Mouse (Mus musculus) cerebellum, postnatal 25 days (tissue): ENCODE results near the gene Spocd1.

Experiments used
- DNase-seq, 2 experiments: peaks; one replicate each; pipeline ENCODE4 v3.0.0; 2021; ENCODE audit warnings: mixed read lengths in 2 of 2

Gene Spocd1

DNA sequence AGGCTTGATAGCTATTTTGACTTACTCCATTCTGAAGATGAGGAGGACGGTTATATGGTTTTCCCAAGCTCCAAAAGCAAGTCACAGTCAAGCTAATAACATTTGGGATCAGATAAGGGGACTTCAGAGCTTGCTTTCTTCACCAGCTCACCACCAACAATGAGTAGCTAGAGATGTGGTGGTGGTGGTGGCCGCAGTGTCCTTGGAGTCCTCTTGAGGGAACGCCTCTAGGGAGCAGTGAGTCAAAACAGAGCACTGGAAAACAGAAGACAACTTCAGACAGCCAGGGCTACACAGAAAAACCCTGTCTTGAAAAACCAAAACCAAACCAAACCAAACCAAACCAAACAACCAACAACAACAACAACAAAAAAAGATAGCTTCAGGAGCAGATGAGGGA, 10.1 kb upstream of the Spocd1 start:
- DNase-seq = no peak

DNA sequence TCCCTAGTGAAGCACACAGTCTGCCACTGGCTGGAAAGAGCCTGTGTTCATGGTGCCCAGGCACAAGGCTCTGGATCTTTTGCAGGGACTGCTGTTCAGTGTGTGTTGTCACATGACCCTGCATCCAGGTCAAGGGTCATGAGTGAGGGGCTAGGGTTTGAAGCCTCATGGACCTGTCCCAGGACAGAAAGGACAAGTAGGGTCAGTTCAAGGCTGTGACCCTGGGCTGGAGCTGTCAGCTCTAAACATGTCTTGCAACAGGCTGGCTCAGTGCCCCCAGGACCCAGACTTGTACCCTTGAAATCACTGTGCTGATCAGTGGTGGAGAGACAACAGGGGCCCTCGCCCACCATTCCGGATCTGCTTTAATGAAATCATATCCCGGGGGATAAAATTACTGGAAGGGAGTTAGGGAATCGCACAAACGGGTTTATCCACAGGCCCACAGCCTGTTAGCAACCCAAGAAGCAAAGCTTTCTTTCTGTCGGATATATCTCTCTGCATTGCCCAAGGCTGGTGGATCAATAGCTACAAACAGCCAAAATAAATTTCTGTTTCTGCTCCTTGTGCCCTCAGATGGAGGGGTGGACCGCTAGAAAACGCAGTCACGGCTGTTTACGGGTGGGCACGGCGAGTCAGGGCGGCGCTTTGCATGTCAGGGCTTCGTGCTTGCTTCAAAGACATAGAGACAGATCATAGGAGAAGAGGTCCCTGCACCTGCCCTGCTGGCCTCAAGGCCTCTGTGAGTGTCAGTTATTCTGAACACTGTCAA, 8.3 kb upstream of the Spocd1 start:
- DNase-seq = no peak

GRCm38 (mm10) chr4:129921314-129921587, 7.8 kb upstream of the Spocd1 start:
- DNase-seq = no peak

DNA sequence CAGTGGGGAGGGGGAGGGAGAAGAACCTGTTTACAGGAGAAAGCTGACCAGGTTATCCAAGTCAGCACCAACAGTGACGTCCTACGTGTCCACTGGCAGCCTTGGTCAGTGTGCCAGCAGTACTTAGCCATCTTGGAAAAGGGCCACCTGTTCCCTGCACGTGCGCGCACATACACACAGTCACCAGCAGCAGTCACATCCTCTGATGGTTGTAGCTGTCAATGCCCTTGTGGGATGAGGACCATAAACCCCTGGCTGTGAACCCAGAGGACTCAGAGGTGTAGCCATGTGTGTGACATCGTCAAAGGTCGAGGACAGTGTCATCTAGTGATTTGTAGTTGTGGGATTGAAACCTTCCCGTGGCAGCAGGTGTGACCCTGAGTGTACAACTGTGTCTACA, 4.9 kb upstream of the Spocd1 start:
- DNase-seq = no peak

DNA sequence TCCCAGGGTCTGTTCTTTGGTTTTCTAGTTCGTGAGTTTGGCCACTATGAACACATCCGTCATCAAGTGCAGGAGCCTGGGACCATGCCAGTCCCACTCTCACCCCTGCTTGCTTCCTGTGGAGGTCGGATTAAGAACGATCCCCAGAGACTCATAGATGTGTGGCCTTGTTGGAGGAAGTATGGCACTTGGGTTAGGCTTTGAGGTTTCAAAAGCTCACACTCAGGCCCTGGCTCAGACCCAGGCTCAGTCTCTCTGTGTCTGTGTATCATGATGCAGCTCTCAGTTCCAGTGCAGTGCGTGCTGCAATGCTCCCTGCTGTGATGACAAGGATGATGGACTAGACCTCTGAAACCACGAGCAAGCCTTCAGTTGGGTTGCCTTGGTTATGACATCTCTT, 4.4 kb upstream of the Spocd1 start:
- no peak for DNase-seq

GRCm38 (mm10) chr4:129926544-129926943, 2.5 kb upstream of the Spocd1 start:
- DNase-seq = no peak

GRCm38 (mm10) chr4:129927091-129927490, 2.0 kb upstream of the Spocd1 start:
- no peak for DNase-seq

GRCm38 (mm10) chr4:129928124-129928751, 811 bp upstream of the Spocd1 start:
- peak; percentile 78 to 86 for DNase-seq

DNA sequence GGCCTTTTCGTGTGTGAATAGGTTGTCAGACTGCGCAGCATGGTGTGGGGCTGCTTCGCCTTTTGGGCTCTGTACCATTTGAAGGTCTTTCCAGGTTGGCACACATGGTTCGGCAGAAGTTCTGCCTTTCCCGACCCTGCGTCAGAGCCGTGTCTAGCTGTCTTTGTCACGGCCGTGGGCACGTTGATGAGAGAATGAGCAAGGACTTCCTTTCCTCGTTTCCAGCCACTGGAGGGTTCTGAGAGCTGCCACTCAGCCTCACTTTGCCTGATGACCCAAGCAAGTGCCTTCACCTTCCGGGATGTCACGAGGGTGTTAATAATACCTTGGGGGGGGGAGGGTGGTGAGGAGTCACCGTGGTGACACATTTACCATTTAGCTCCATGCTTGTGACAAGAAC, 4.6 kb downstream of the Spocd1 start:
- DNase-seq = no peak

DNA sequence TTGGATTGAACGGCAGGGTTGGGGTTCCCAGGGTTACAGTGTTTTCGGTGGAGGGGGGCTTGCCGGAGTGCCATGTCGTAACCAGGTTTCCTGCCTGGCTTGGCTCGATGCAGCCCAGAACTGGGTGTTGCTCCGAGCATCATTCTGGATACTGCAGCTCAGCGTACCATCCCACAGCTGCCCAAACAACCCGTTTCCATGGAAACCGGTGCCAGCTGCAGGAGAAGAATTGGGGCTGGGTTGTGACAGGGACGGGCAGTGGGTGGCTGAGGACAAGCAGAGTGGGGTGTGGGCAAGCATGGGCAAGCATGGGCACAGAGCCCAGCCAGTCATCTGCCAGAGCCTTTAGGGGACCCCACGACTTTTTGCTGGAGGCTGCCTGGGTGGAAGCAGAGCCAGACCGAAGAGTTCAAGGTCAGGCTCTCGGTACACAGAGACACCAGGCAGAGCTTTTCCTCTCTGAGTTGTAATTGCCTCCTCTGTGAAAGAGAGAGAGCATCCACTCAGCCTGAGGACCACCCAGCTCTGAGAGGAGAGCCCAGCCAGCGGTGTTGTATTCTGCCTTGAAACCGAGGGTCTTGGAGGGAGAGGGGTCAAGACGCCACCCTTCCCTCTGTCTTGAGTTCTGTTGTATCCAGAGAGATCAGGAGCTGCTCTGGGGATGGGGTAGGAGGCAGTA, 5.3 kb downstream of the Spocd1 start:
- DNase-seq = peak in 1 of 2 experiments; percentile 28

- DNase-seq = no peak
Measured at GRCm38 (mm10) chr4:129951359-129951821, 22.3 kb downstream of the Spocd1 start.

- no peak for DNase-seq
Measured at GRCm38 (mm10) chr4:129952241-129952810, 23.3 kb downstream of the Spocd1 start.

GRCm38 (mm10) chr4:129954527-129954926, 25.5 kb downstream of the Spocd1 start:
- DNase-seq = no peak

DNA sequence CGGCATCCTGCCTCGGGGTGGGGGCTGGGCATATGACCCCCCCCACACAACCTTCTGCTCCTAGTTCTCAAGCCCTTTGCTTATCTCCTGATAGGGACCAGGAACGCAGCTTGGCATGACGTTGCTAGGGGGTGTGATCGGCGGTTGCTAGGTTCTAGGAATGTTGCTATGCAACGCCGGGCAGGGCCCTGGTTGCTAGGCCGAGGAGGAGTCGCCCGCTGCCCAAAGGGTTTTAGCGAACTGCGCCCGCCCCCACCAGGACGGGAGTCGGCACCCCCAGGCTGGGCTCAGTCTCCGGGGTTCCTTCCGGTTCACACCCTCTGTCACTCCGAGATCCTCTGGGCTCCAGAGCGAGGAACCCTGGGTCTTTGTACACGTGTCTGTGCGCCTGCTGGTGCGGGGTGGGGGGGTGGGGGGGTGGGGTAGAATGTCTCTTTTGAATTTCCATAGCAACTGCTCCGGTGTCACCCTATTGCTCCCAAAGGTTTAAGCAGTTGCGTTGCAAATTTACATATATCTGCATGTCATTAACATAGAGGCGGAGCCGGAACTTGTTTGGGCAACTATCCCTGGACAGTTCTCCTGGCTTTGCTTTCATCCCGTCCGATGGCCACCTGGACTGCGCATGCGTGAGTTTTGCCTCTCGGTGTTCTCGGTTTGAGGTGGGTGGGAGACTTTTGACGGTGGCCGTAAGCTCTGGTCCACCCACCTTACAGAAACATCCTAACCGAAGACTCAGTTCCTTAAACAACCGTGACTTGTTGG, 31.3 kb downstream of the Spocd1 start:
- peak; percentile 62 to 73 for DNase-seq

- DNase-seq = no peak
Measured at GRCm38 (mm10) chr4:129965294-129965693, 36.2 kb downstream of the Spocd1 start.

GRCm38 (mm10) chr4:129966201-129966600, 37.2 kb downstream of the Spocd1 start:
- DNase-seq = no peak

- peak; percentile 67 to 74 for DNase-seq
Measured at GRCm38 (mm10) chr4:129967024-129968014, 38.3 kb downstream of the Spocd1 start.

DNA sequence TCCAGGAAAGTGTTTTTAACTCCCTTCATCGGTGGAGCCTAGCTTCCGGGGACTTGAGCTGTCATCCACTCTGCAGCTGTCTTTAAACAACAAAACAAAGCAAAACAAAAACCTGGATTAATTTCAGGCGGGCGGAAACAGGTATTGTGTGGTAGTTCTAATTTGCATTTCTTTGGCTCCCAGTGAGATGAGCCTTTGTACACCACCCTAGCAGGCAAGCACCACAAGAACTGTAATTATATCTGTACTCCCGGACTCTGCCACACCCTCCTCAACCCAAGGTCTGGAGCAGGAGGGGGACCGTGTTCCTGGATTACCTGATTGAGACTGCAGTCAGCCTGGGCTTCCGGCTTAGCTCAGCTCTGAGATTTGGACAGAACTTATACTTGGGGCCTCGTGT, 41.1 kb downstream of the Spocd1 start:
- DNase-seq = no peak

GRCm38 (mm10) chr4:129970861-129971260, 41.8 kb downstream of the Spocd1 start:
- peak in 1 of 2 experiments; percentile 45 for DNase-seq

DNA sequence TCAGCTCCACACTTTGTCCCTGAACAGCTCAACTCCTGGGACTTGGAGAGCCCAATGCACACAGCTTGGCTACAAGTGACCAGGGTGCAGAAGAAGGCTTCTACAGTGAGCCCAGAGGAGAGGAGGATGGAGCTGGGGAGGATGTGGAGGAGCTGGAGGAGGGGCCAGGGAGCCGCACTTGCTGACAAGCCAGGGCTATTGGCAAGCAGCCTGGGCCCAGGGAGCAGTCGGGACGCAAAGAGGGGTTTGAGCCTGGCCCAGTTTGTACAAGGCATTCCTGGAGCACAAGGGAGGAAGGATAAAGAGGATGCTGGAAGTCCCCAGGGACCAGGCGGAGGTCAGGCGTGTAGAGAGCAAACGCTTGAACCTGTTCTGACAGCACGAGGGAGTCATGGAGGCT, 42.9 kb downstream of the Spocd1 start:
- peak in 1 of 2 experiments; percentile 59 for DNase-seq

GRCm38 (mm10) chr4:129974285-129974684, 45.2 kb downstream of the Spocd1 start:
- DNase-seq = no peak

GRCm38 (mm10) chr4:129977256-129977655, 48.2 kb downstream of the Spocd1 start:
- DNase-seq = no peak
